27 mouse cellular contexts compared by ENCODE assay signal in the genomic region with DNA sequence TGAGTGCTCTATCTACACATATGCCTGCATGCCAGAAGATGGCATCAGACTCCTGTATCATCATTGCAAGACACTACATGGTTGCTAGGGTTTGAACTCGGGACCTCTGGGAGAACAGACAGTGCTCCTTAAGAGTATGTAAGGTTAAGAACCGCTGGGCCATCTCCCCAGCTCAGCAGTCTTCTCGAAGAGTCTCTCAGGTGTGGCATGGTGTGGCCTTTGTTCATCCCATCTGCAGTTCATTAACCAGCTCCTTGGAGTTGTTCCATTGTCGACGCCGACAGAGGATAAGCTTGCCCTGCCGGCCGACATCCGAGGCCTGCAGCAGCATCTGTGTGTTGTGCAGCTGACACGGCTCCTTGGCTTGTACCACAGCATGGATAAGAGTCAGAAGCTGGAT. TPM values are rescaled to one million over a fixed set of nuclear protein-coding genes. Genes with fewer than 3 reads are reported as not detected.
DNase-seq lines count a peak whose midpoint lies in the region; ATAC-seq lines count a peak whose summit lies in the region.
"Had no signal": no experiment of that assay in that cellular context is flagged by ENCODE, and none has a peak within 500 bp of the region (broad histone marks: within the 10 kb centered on the region; RNA-seq: fewer than 3 reads in every experiment).

No protein-coding gene starts in this region.

- H3K9ac ChIP-seq in limb, embryonic 12.5 days (replicated peaks): 0 out of 2 replicates have a peak overlapping the region, but pooled peaks have one; percentile 8
- H3K9ac ChIP-seq in kidney, embryonic 16.5 days (replicated peaks; ENCODE audit: low read length): no peak overlapping the region
- H3K9ac ChIP-seq in forebrain, embryonic 11.5 days (ENCODE audit: low read length): no peak overlapping the region
- H3K9ac ChIP-seq: forebrain, embryonic 12.5 days; heart, embryonic 13.5 days; hindbrain, embryonic 15.5 days; liver, postnatal 0 days; midbrain, embryonic 12.5 days; neural tube, embryonic 12.5 days had no signal

- 66% methylated on average over 10 of the region's 10 CpGs for WGBS in limb, embryonic 12.5 days
- 87% methylated on average over 10 of the region's 10 CpGs for WGBS in limb, embryonic 10.5 days
- 90% methylated on average over 10 of the region's 10 CpGs for WGBS in kidney, embryonic 16.5 days
- WGBS in forebrain, embryonic 11.5 days: 90% methylated on average over 10 of the region's 10 CpGs

- no peak overlapping the region for H3K4me3 ChIP-seq in limb, embryonic 12.5 days (replicated peaks)
- H3K4me3 ChIP-seq in limb, embryonic 10.5 days: no peak overlapping the region
- no peak overlapping the region for H3K4me3 ChIP-seq in kidney, embryonic 16.5 days (ENCODE audit: low read length)
- no peak overlapping the region for H3K4me3 ChIP-seq in forebrain, embryonic 11.5 days (ENCODE audit: low read depth, low read length)
- H3K4me3 ChIP-seq: erythroblast, embryonic 14.5 days; forebrain, embryonic 12.5 days; heart, embryonic 13.5 days; hindbrain, embryonic 10.5 days; hindbrain, embryonic 15.5 days; midbrain, embryonic 12.5 days; myocyte; neural tube, embryonic 12.5 days had no signal

- no peaks in the 10 kb centered on the region for H3K4me1 ChIP-seq in limb, embryonic 12.5 days (replicated peaks)
- H3K4me1 ChIP-seq in limb, embryonic 10.5 days: no peaks in the 10 kb centered on the region
- H3K4me1 ChIP-seq in kidney, embryonic 16.5 days (ENCODE audit: insufficient read depth, low read length): no peaks in the 10 kb centered on the region
- H3K4me1 ChIP-seq in forebrain, embryonic 11.5 days (replicated peaks; ENCODE audit: control insufficient read depth, insufficient read depth, low read length): no peaks in the 10 kb centered on the region
- H3K4me1 ChIP-seq: forebrain, embryonic 12.5 days; heart, embryonic 13.5 days; hindbrain, embryonic 10.5 days; hindbrain, embryonic 15.5 days; midbrain, embryonic 12.5 days; neural tube, embryonic 12.5 days had no signal

- H3K36me3 ChIP-seq in limb, embryonic 12.5 days: peaks cover 99% of the 10 kb centered on the region
- H3K36me3 ChIP-seq in limb, embryonic 10.5 days: peaks cover 100% of the 10 kb centered on the region
- peaks cover 90% of the 10 kb centered on the region for H3K36me3 ChIP-seq in kidney, embryonic 16.5 days (ENCODE audit: insufficient read depth, low read length)
- H3K36me3 ChIP-seq in forebrain, embryonic 11.5 days (ENCODE audit: control insufficient read depth, insufficient read depth, low read length): peaks cover 19% of the 10 kb centered on the region

- no peak for ATAC-seq in limb, embryonic 12.5 days (ENCODE audit: insufficient number of reproducible peaks, insufficient read depth, low FRiP score, low TSS enrichment, low read depth)
- ATAC-seq in kidney, embryonic 16.5 days (ENCODE audit: low FRiP score, low TSS enrichment): peak; percentile 65
- ATAC-seq in forebrain, embryonic 11.5 days (replicated peaks; ENCODE audit: low FRiP score): no peak
- ATAC-seq: inflammation-experienced regulatory T-cells, adult 6 months; liver, postnatal 0 days had no signal

- H3K9me3 ChIP-seq in limb, embryonic 12.5 days: no peaks in the 10 kb centered on the region
- H3K9me3 ChIP-seq in limb, embryonic 10.5 days (replicated peaks): no peaks in the 10 kb centered on the region
- no peaks in the 10 kb centered on the region for H3K9me3 ChIP-seq in kidney, embryonic 16.5 days (ENCODE audit: low read length)
- no peaks in the 10 kb centered on the region for H3K9me3 ChIP-seq in forebrain, embryonic 11.5 days (ENCODE audit: control insufficient read depth, low read length)
- H3K9me3 ChIP-seq: forebrain, embryonic 12.5 days; heart, embryonic 13.5 days; hindbrain, embryonic 10.5 days; hindbrain, embryonic 15.5 days; midbrain, embryonic 12.5 days; neural tube, embryonic 12.5 days had no signal

- H3K4me2 ChIP-seq in limb, embryonic 12.5 days: no peak overlapping the region
- no peak overlapping the region for H3K4me2 ChIP-seq in kidney, embryonic 16.5 days (replicated peaks; ENCODE audit: low read depth, low read length)
- no peak overlapping the region for H3K4me2 ChIP-seq in forebrain, embryonic 11.5 days (ENCODE audit: low read depth, low read length, severe bottlenecking)
- H3K4me2 ChIP-seq: forebrain, embryonic 12.5 days; heart, embryonic 13.5 days; hindbrain, embryonic 15.5 days; liver, embryonic 11.5 days; midbrain, embryonic 12.5 days; neural tube, embryonic 12.5 days had no signal

- no peaks in the 10 kb centered on the region for H3K27me3 ChIP-seq in limb, embryonic 12.5 days
- no peaks in the 10 kb centered on the region for H3K27me3 ChIP-seq in limb, embryonic 10.5 days (ENCODE audit: low read depth, poor library complexity, severe bottlenecking)
- H3K27me3 ChIP-seq in kidney, embryonic 16.5 days (ENCODE audit: insufficient read depth, low read length): no peaks in the 10 kb centered on the region
- H3K27me3 ChIP-seq in forebrain, embryonic 11.5 days (ENCODE audit: control insufficient read depth, insufficient read depth, low read length): no peaks in the 10 kb centered on the region
- H3K27me3 ChIP-seq: forebrain, embryonic 12.5 days; heart, embryonic 13.5 days; hindbrain, embryonic 15.5 days; midbrain, embryonic 12.5 days; neural tube, embryonic 12.5 days had no signal

- no peak for DNase-seq in limb, embryonic 10.5 days (ENCODE audit: low spot score)
- peak; percentile 82 to 89 for DNase-seq in kidney, postnatal 25 days
- no peak for DNase-seq in cerebellum, adult 9-10 months
- no peak for DNase-seq in forebrain, embryonic 11.5 days (ENCODE audit: low spot score)
- DNase-seq: adrenal gland, postnatal 25 days; B cell, adult 2 months; cerebellum, adult 11-12 months; cerebellum, postnatal 10 days; gastrocnemius, postnatal 10 days; heart, postnatal 10 days; layer of hippocampus, postnatal 36 days; left cerebral cortex, postnatal 4 days; liver, postnatal 0 days; lung, postnatal 36 days; thymus, postnatal 4 days had no signal

- H3K27ac ChIP-seq in limb, embryonic 12.5 days: no peak overlapping the region
- no peak overlapping the region for H3K27ac ChIP-seq in limb, embryonic 10.5 days
- H3K27ac ChIP-seq in kidney, embryonic 16.5 days (ENCODE audit: low read length): no peak overlapping the region
- no peak overlapping the region for H3K27ac ChIP-seq in forebrain, embryonic 11.5 days (ENCODE audit: low read depth, low read length)
- H3K27ac ChIP-seq: forebrain, embryonic 12.5 days; heart, embryonic 13.5 days; hindbrain, embryonic 10.5 days; hindbrain, embryonic 15.5 days; midbrain, embryonic 12.5 days; neural tube, embryonic 12.5 days had no signal

RNA-seq across cellular contexts. Expression of a gene that starts 25.6 kb away (rescaled TPM):
- polyA plus RNA-seq in limb, embryonic 12.5 days (2016; fragmentation: Nextera tagmentation; extraction: Ambion mirVana): 41.2 and 41.9 TPM in 2 replicates
- polyA plus RNA-seq in limb, embryonic 10.5 days (2016; fragmentation: Nextera tagmentation; extraction: Ambion mirVana): 47.0 and 52.8 TPM in 2 replicates
- polyA plus RNA-seq in kidney, embryonic 16.5 days (2015; fragmentation: Nextera tagmentation; extraction: Ambion mirVana): 46.5 and 47.5 TPM in 2 replicates
- polyA plus RNA-seq in forebrain, embryonic 11.5 days (2014; fragmentation: Nextera tagmentation; extraction: Ambion mirVana): 53.2 and 53.4 TPM in 2 replicates

RNA-seq across cellular contexts. Expression of a gene that starts 28.4 kb away (rescaled TPM):
- 0.81 and 2.3 TPM in 2 replicates for polyA plus RNA-seq in limb, embryonic 12.5 days (2016; fragmentation: Nextera tagmentation; extraction: Ambion mirVana)
- 0.55 and 0.73 TPM in 2 replicates for polyA plus RNA-seq in limb, embryonic 10.5 days (2016; fragmentation: Nextera tagmentation; extraction: Ambion mirVana)
- 11.5 and 14.0 TPM in 2 replicates for polyA plus RNA-seq in kidney, embryonic 16.5 days (2015; fragmentation: Nextera tagmentation; extraction: Ambion mirVana)
- 1.4 and 1.9 TPM in 2 replicates for polyA plus RNA-seq in forebrain, embryonic 11.5 days (2014; fragmentation: Nextera tagmentation; extraction: Ambion mirVana)

RNA-seq across cellular contexts. Expression of a gene that starts 29.0 kb away (rescaled TPM):
- 115 and 118 TPM in 2 replicates for polyA plus RNA-seq in limb, embryonic 12.5 days (2016; fragmentation: Nextera tagmentation; extraction: Ambion mirVana)
- polyA plus RNA-seq in limb, embryonic 10.5 days (2016; fragmentation: Nextera tagmentation; extraction: Ambion mirVana): 102 and 112 TPM in 2 replicates
- polyA plus RNA-seq in kidney, embryonic 16.5 days (2015; fragmentation: Nextera tagmentation; extraction: Ambion mirVana): 203 and 208 TPM in 2 replicates
- 119 and 127 TPM in 2 replicates for polyA plus RNA-seq in forebrain, embryonic 11.5 days (2014; fragmentation: Nextera tagmentation; extraction: Ambion mirVana)

RNA-seq across cellular contexts. Expression of a gene that starts 37.9 kb away (rescaled TPM):
- 75.1 and 75.5 TPM in 2 replicates for polyA plus RNA-seq in limb, embryonic 12.5 days (2016; fragmentation: Nextera tagmentation; extraction: Ambion mirVana)
- 50.4 and 67.7 TPM in 2 replicates for polyA plus RNA-seq in limb, embryonic 10.5 days (2016; fragmentation: Nextera tagmentation; extraction: Ambion mirVana)
- 60.6 and 67.1 TPM in 2 replicates for polyA plus RNA-seq in kidney, embryonic 16.5 days (2015; fragmentation: Nextera tagmentation; extraction: Ambion mirVana)
- 78.5 and 84.6 TPM in 2 replicates for polyA plus RNA-seq in forebrain, embryonic 11.5 days (2014; fragmentation: Nextera tagmentation; extraction: Ambion mirVana)

Comparison
In these comparisons a context has a peak if more than half of its experiments do, and no peak if none do; other contexts are left out.
1. DNase-seq: peak in kidney, postnatal 25 days (2 of 2); none in limb, embryonic 10.5 days (single experiment), cerebellum, adult 9-10 months (single experiment) and forebrain, embryonic 11.5 days (single experiment).